Mouse (Mus musculus) myocyte (in vitro differentiated cells): ENCODE data around the gene Shc1. TPM values are rescaled to one million over a fixed set of nuclear protein-coding genes. Genes with fewer than 3 reads are reported as not detected.

ENCODE experiments used
- H3K27me3 ChIP-seq: one replicate; pipeline ENCODE4 v1.6.1; 2011; ENCODE audit not compliant: control insufficient read depth, insufficient read depth, insufficient read length
- H3K36me3 ChIP-seq: one replicate; pipeline ENCODE4 v1.6.1; 2011; ENCODE audit not compliant: control insufficient read depth, insufficient read depth
- H3K4me2 ChIP-seq: one replicate; pipeline ENCODE4 v1.6.1; 2011; ENCODE audit warnings: low read depth, control low read depth
- H3K4me3 ChIP-seq: one replicate; pipeline ENCODE4 v1.5.1; 2011; ENCODE audit warnings: mild to moderate bottlenecking, control low read depth, moderate library complexity
- H3K79me2 ChIP-seq: one replicate; pipeline ENCODE4 v1.6.1; 2011; ENCODE audit not compliant: control insufficient read depth, insufficient read depth
- H3ac ChIP-seq: one replicate; pipeline ENCODE4 v1.6.1; 2011; ENCODE audit not compliant: control insufficient read depth, insufficient read length
- CEBPB ChIP-seq: IDR thresholded peaks from 2 replicates; pipeline ENCODE4 v1.6.1; 2011; ENCODE audit warnings: mild to moderate bottlenecking, moderate library complexity; ENCODE audit not compliant: poor library complexity, insufficient read depth, severe bottlenecking
- E2F4 ChIP-seq: IDR thresholded peaks from one replicate; pipeline ENCODE4 v1.6.1; 2011; ENCODE audit warnings: mild to moderate bottlenecking, control low read depth, moderate library complexity; ENCODE audit not compliant: insufficient read depth
- MAX ChIP-seq: IDR thresholded peaks from one replicate; pipeline ENCODE4 v1.6.1; 2011; ENCODE audit warnings: low read depth, mild to moderate bottlenecking, control low read depth
- MYOD1 ChIP-seq, 3 experiments: IDR thresholded peaks; one replicate each; pipeline ENCODE4 v1.6.1; 2011; ENCODE audit warnings: control low read depth in 2 of 3, low read depth in 2 of 3, mild to moderate bottlenecking in 2 of 3, moderate library complexity in 1 of 3; ENCODE audit not compliant: insufficient read length in 2 of 3, control insufficient read depth in 1 of 3
- MYOG ChIP-seq, 3 experiments: IDR thresholded peaks; one replicate each; pipeline ENCODE4 v1.6.1; 2011; ENCODE audit warnings: control low read depth in 2 of 3, low read depth in 2 of 3, mild to moderate bottlenecking in 2 of 3; ENCODE audit not compliant: insufficient read length in 2 of 3, control insufficient read depth in 1 of 3, insufficient read depth in 1 of 3
- POLR2A ChIP-seq: IDR thresholded peaks from one replicate; pipeline ENCODE4 v1.6.1; 2011; ENCODE audit warnings: low read depth, mild to moderate bottlenecking, control low read depth, moderate library complexity; ENCODE audit not compliant: insufficient read length
- POLR2AphosphoS2 ChIP-seq: IDR thresholded peaks from one replicate; pipeline ENCODE4 v1.6.1; 2011; ENCODE audit warnings: low read depth, control low read depth; ENCODE audit not compliant: insufficient read length
- REST ChIP-seq: IDR thresholded peaks from one replicate; pipeline ENCODE4 v1.6.1; 2011; ENCODE audit warnings: mild to moderate bottlenecking, control low read depth, moderate library complexity; ENCODE audit not compliant: insufficient read depth, insufficient read length
- SRF ChIP-seq: IDR thresholded peaks from one replicate; pipeline ENCODE4 v1.6.1; 2011; ENCODE audit warnings: low read depth; ENCODE audit not compliant: control insufficient read depth, insufficient read length
- TCF12 ChIP-seq: IDR thresholded peaks from one replicate; pipeline ENCODE4 v1.6.1; 2011; ENCODE audit warnings: mild to moderate bottlenecking, control low read depth; ENCODE audit not compliant: poor library complexity, insufficient read depth, severe bottlenecking
- TCF3 ChIP-seq: IDR thresholded peaks from one replicate; pipeline ENCODE4 v1.6.1; 2011; ENCODE audit warnings: low read depth, control low read depth; ENCODE audit not compliant: insufficient read length
- USF1 ChIP-seq: IDR thresholded peaks from one replicate; pipeline ENCODE4 v1.6.1; 2011; ENCODE audit warnings: low read depth, mild to moderate bottlenecking, control low read depth, moderate library complexity
- polyA plus RNA-seq: library from polyadenylated mRNA; unstranded; fragments of >200 nt; fragmentation: generic; extraction: Trizol; gene quantifications from one replicate; pipeline ENCODE4 v1.2.1, GENCODE M21; 2012; ENCODE audit warnings: missing spikeins

The Shc1 gene
- polyA plus RNA-seq, 1 experiment: 95.5 TPM

GRCm38 (mm10) chr3:89390699-89391662 lies 27.3 kb upstream of the Shc1 start:
- H3K4me3 ChIP-seq: peak overlapping the region; percentile 99
- TF ChIP-seq E2F4 (no peak), CEBPB (peak; percentile 93), MYOG (IDR thresholded peaks at IDR 0.05; ENCODE audit: control insufficient read depth in 1 of 3, insufficient read depth in 1 of 3, insufficient read length in 2 of 3, low read depth in 2 of 3) (peak in 1 of 3 experiments; percentile 38), MYOD1 (IDR thresholded peaks at IDR 0.05; ENCODE audit: control insufficient read depth in 1 of 3, insufficient read length in 2 of 3, low read depth in 2 of 3) (peak in 1 of 3 experiments; percentile 53), POLR2AphosphoS2 (peak; percentile 28), POLR2A (peak; percentile 63)
- peaks cover 42% of the 10 kb centered on the region for H3K79me2 ChIP-seq
- H3K27me3 ChIP-seq: no peaks in the 10 kb centered on the region
- peak overlapping the region; percentile 96 for H3K4me2 ChIP-seq
- H3K36me3 ChIP-seq: peaks cover 2% of the 10 kb centered on the region
- H3ac ChIP-seq: peak overlapping the region; percentile 66

GRCm38 (mm10) chr3:89391663-89392511 lies 26.4 kb upstream of the Shc1 start:
- H3K4me2 ChIP-seq: peak overlapping the region; percentile 96
- TF ChIP-seq REST (no peak), MAX (no peak), TCF12 (no peak), USF1 (no peak), SRF (peak; percentile 78), CEBPB (no peak), MYOG (IDR thresholded peaks at IDR 0.05; ENCODE audit: control insufficient read depth in 1 of 3, insufficient read depth in 1 of 3, insufficient read length in 2 of 3, low read depth in 2 of 3) (no peak), TCF3 (no peak), E2F4 (no peak), POLR2A (peak; percentile 60), POLR2AphosphoS2 (peak; percentile 76), MYOD1 (IDR thresholded peaks at IDR 0.05; ENCODE audit: control insufficient read depth in 1 of 3, insufficient read length in 2 of 3, low read depth in 2 of 3) (peak in 1 of 3 experiments; percentile 23)

GRCm38 (mm10) chr3:89392871-89393311 lies 25.4 kb upstream of the Shc1 start:
- TF ChIP-seq REST (no peak), TCF12 (no peak), CEBPB (no peak), POLR2A (peak; percentile 35), USF1 (no peak), E2F4 (no peak), SRF (no peak), MYOD1 (IDR thresholded peaks at IDR 0.05; ENCODE audit: control insufficient read depth in 1 of 3, insufficient read length in 2 of 3, low read depth in 2 of 3) (peak in 1 of 3 experiments; percentile 18), TCF3 (no peak), POLR2AphosphoS2 (peak; percentile 32), MAX (no peak), MYOG (IDR thresholded peaks at IDR 0.05; ENCODE audit: control insufficient read depth in 1 of 3, insufficient read depth in 1 of 3, insufficient read length in 2 of 3, low read depth in 2 of 3) (no peak)
- no peaks in the 10 kb centered on the region for H3K27me3 ChIP-seq
- H3K36me3 ChIP-seq: no peaks in the 10 kb centered on the region
- H3K4me3 ChIP-seq: peak overlapping the region; percentile 99
- peak overlapping the region; percentile 65 for H3K4me2 ChIP-seq
- H3ac ChIP-seq: peak overlapping the region; percentile 66
- peaks cover 39% of the 10 kb centered on the region for H3K79me2 ChIP-seq

More at GRCm38 (mm10) chr3:89391663-89392511, 26.4 kb upstream of the Shc1 start:
- Histone ChIP-seq H3K4me3 (peak overlapping the region; percentile 99), H3K79me2 (peaks cover 42% of the 10 kb centered on the region), H3K27me3 (no peaks in the 10 kb centered on the region), H3ac (peak overlapping the region; percentile 66), H3K36me3 (no peaks in the 10 kb centered on the region)

- Histone ChIP-seq H3K79me2 (peaks cover 35% of the 10 kb centered on the region), H3K4me2 (peak overlapping the region; percentile 90), H3ac (peak overlapping the region; percentile 66), H3K36me3 (no peaks in the 10 kb centered on the region), H3K4me3 (peak overlapping the region; percentile 99), H3K27me3 (no peaks in the 10 kb centered on the region)
- TF ChIP-seq SRF (peak; percentile 78), MYOD1 (IDR thresholded peaks at IDR 0.05; ENCODE audit: control insufficient read depth in 1 of 3, insufficient read length in 2 of 3, low read depth in 2 of 3) (peak in 1 of 3 experiments; percentile 18), POLR2AphosphoS2 (peak; percentile 55), MYOG (IDR thresholded peaks at IDR 0.05; ENCODE audit: control insufficient read depth in 1 of 3, insufficient read depth in 1 of 3, insufficient read length in 2 of 3, low read depth in 2 of 3) (peak in 1 of 3 experiments; percentile 23), POLR2A (peak; percentile 48), USF1 (no peak), MAX (no peak)
These were observed 24.6 kb upstream of the Shc1 start for GRCm38 (mm10) chr3:89393605-89394004.
